Mouse (Mus musculus) myocyte (in vitro differentiated cells): ENCODE measurements around the gene Baiap2l2.

Source experiments
- CEBPB ChIP-seq: IDR thresholded peaks from 2 replicates; pipeline ENCODE4 v1.6.1; 2011; ENCODE audit warnings: mild to moderate bottlenecking, moderate library complexity; ENCODE audit not compliant: poor library complexity, insufficient read depth, severe bottlenecking
- E2F4 ChIP-seq: IDR thresholded peaks from one replicate; pipeline ENCODE4 v1.6.1; 2011; ENCODE audit warnings: mild to moderate bottlenecking, control low read depth, moderate library complexity; ENCODE audit not compliant: insufficient read depth
- MAX ChIP-seq: IDR thresholded peaks from one replicate; pipeline ENCODE4 v1.6.1; 2011; ENCODE audit warnings: low read depth, mild to moderate bottlenecking, control low read depth
- MYOD1 ChIP-seq, 3 experiments: IDR thresholded peaks; one replicate each; pipeline ENCODE4 v1.6.1; 2011; ENCODE audit warnings: control low read depth in 2 of 3, low read depth in 2 of 3, mild to moderate bottlenecking in 2 of 3, moderate library complexity in 1 of 3; ENCODE audit not compliant: insufficient read length in 2 of 3, control insufficient read depth in 1 of 3
- MYOG ChIP-seq, 3 experiments: IDR thresholded peaks; one replicate each; pipeline ENCODE4 v1.6.1; 2011; ENCODE audit warnings: control low read depth in 2 of 3, low read depth in 2 of 3, mild to moderate bottlenecking in 2 of 3; ENCODE audit not compliant: insufficient read length in 2 of 3, control insufficient read depth in 1 of 3, insufficient read depth in 1 of 3
- POLR2A ChIP-seq: IDR thresholded peaks from one replicate; pipeline ENCODE4 v1.6.1; 2011; ENCODE audit warnings: low read depth, mild to moderate bottlenecking, control low read depth, moderate library complexity; ENCODE audit not compliant: insufficient read length
- POLR2AphosphoS2 ChIP-seq: IDR thresholded peaks from one replicate; pipeline ENCODE4 v1.6.1; 2011; ENCODE audit warnings: low read depth, control low read depth; ENCODE audit not compliant: insufficient read length
- SRF ChIP-seq: IDR thresholded peaks from one replicate; pipeline ENCODE4 v1.6.1; 2011; ENCODE audit warnings: low read depth; ENCODE audit not compliant: control insufficient read depth, insufficient read length
- TCF12 ChIP-seq: IDR thresholded peaks from one replicate; pipeline ENCODE4 v1.6.1; 2011; ENCODE audit warnings: mild to moderate bottlenecking, control low read depth; ENCODE audit not compliant: poor library complexity, insufficient read depth, severe bottlenecking
- USF1 ChIP-seq: IDR thresholded peaks from one replicate; pipeline ENCODE4 v1.6.1; 2011; ENCODE audit warnings: low read depth, mild to moderate bottlenecking, control low read depth, moderate library complexity

DNA sequence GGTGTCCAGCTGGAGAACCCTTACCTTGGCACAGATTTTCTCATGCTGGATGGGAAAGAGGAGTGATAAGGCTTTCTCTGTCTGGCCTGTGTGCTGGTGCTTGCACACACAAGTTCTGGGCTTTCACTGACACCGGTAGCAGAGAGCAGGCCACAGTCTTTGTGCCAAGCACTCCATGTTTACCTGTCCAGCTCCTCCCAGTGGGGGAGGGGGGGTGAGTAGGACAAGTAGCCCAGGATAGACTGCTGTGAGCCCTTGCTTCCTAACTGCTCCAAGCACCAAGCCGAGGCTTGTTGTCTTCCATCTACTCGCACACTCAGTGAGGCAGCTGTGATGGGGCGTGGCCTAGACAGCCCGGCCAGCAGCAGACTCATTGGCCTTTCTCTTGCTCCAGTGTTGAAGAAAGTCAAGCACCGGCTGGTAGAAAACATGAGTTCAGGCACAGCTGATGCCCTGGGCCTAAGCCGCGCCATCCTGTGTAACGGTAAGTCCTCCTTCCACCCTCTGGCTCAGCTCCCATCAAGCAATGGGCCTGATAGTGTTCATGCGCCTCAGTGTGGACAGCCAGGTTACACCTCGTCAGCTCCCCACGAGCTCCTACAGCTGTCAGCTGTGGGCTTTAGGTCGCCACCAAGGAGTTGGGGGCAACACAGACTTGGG is 42.6 kb downstream of the Baiap2l2 start:
- no peak for TF ChIP-seq TCF12
- peak in 2 of 3 experiments; percentile 20 to 67 for TF ChIP-seq MYOG (IDR thresholded peaks at IDR 0.05; ENCODE audit: control insufficient read depth in 1 of 3, insufficient read depth in 1 of 3, insufficient read length in 2 of 3, low read depth in 2 of 3)
- TF ChIP-seq POLR2A = no peak
- no peak for TF ChIP-seq MAX
- no peak for TF ChIP-seq USF1
- no peak for TF ChIP-seq POLR2AphosphoS2
- TF ChIP-seq MYOD1 (IDR thresholded peaks at IDR 0.05; ENCODE audit: control insufficient read depth in 1 of 3, insufficient read length in 2 of 3, low read depth in 2 of 3) = peak in 2 of 3 experiments; percentile 38 to 68
- TF ChIP-seq SRF = no peak
- no peak for TF ChIP-seq CEBPB
- TF ChIP-seq E2F4 = no peak
